Mouse (Mus musculus) duodenum, adult 2 months (tissue): ENCODE data around the gene Olfr178. TPM values are rescaled to one million over a fixed set of nuclear protein-coding genes. Genes with fewer than 3 reads are reported as not detected.

ENCODE experiments used
- polyA plus RNA-seq: library from polyadenylated mRNA; depleted of rRNA; stranded (reverse); fragments of >200 nt; gene quantifications from 2 replicates; pipeline ENCODE4 v1.2.3, GENCODE M21; 2012; ENCODE audit warnings: low replicate concordance; rRNA removed

The Olfr178 gene
- not detected in 2 replicates for polyA plus RNA-seq

GRCm38 (mm10) chr16:58891963-58892362 lies at the start of gene Olfr178:
Gene Olfr178 (minus strand): TSS chr16:58892063.

GRCm38 (mm10) chr16:58929292-58929691 lies 37.4 kb upstream of the Olfr178 start, which contains the start of gene Olfr180:
Gene Olfr180 (minus strand): TSS chr16:58929392.

DNA sequence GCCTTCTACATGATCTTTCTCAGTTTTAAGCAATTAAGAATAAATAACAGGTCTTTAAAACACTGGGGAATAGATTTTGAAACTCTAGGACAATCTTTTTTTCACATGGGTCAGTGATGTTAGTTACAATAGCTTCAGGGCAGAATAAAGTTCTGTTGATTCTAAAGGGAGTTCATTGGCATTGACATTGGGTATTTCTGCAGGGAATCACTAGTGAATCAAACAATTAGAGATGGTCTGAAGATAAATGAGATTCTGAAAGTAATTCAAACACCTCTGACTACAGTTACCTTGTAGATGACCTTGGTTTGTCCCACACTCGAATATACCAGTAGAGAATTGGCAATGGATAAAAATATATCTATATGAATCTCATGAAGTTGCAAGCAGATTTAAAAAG lies 36.8 kb upstream of the Olfr178 start, which contains the start of gene Olfr181:
Gene Olfr181 (minus strand): TSS at position 101 of the 400 bp plus-strand sequence.

DNA sequence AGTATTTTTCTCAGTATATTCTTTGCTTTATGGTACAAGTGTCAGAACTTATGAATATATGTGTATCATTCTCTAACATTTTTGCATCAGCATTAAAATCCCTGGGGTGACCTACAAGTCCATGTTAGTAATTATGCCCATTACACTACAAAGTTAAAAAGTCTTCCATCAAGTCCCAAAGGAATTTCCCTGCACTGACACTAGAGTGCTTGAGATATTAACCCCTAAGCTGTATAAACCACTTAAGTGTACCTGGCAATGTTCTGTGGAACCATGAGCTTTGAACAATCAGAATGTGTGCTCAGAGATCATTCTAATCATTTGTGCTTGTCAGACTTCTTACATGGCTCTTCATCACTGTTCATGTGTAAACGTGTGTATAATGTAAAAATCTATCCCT lies 17.2 kb downstream of the Olfr178 start, which contains the start of gene Olfr177:
Gene Olfr177 (minus strand): TSS at position 101 of the 400 bp plus-strand sequence.

Other genes starting within 250 kb of the Olfr178 start
- 24.7 and 26.0 TPM in 2 replicates for gene Cpox, start 221.8 kb downstream of the Olfr178 start, polyA plus RNA-seq
- gene Gpr15, start 173.0 kb downstream of the Olfr178 start, polyA plus RNA-seq: 0.08 and 0.14 TPM in 2 replicates
- 63.5 and 112 TPM in 2 replicates for gene Cldnd1, start 164.2 kb downstream of the Olfr178 start, polyA plus RNA-seq
- not detected in 2 replicates for gene Olfr172, start 128.9 kb downstream of the Olfr178 start, polyA plus RNA-seq
- gene Olfr173, start 91.8 kb downstream of the Olfr178 start, polyA plus RNA-seq: not detected in 2 replicates
- gene Olfr175-ps1, start 65.3 kb downstream of the Olfr178 start, polyA plus RNA-seq: not detected in 2 replicates
- not detected in 2 replicates for gene Olfr177, start 17.3 kb downstream of the Olfr178 start, polyA plus RNA-seq
- not detected in 2 replicates for gene Olfr181, start 36.7 kb upstream of the Olfr178 start, polyA plus RNA-seq
- not detected in 2 replicates for gene Olfr180, start 37.3 kb upstream of the Olfr178 start, polyA plus RNA-seq
- gene Olfr183, start 103.3 kb upstream of the Olfr178 start, polyA plus RNA-seq: not detected in 2 replicates
- gene Olfr186, start 138.2 kb upstream of the Olfr178 start, polyA plus RNA-seq: not detected in 2 replicates
- not detected in 2 replicates for gene Olfr187, start 147.7 kb upstream of the Olfr178 start, polyA plus RNA-seq
- gene Olfr190, start 185.9 kb upstream of the Olfr178 start, polyA plus RNA-seq: not detected in 2 replicates
- gene Olfr191, start 197.8 kb upstream of the Olfr178 start, polyA plus RNA-seq: not detected in 2 replicates
- gene Olfr193, start 219.8 kb upstream of the Olfr178 start, polyA plus RNA-seq: not detected in 2 replicates
- not detected in 2 replicates for gene Olfr194, start 229.0 kb upstream of the Olfr178 start, polyA plus RNA-seq